ENCODE assay signal across 25 mouse cellular contexts in the genomic region with DNA sequence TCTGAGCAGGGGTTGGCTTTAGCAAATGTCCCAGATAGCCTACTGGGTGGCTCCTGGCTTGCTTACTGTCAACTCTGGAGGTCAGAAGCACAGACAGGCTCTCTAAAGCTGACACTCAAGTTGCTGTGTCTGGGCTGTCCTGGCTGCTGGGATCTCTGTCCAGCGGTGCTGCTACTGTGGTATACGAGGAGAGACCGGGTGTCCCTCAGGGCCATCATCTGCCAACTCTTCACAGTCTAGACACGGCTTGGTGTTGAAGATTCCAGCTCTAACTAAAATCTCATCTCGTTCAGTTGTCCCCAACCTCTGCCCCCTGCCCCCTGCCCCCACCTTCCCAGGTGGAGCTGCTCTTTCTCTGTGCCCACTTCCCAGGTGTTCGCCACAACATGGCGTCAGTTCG.
"Had no signal": no experiment of that assay in that cellular context is flagged by ENCODE, and none has a peak within 500 bp of the region (broad histone marks: within the 10 kb centered on the region; RNA-seq: fewer than 3 reads in every experiment).

No protein-coding gene starts in this region.

- DNase-seq: cerebellum, adult 2 months; cerebellum, adult 8-10 months; cerebellum, adult 9-10 months; cerebellum, adult 9-11 months; cerebellum, postnatal 10 days; cerebellum, postnatal 14 days; cerebellum, postnatal 25 days; cerebellum, postnatal 36 days; embryo, embryonic 11 days; forebrain, postnatal 0 days; gastrocnemius, adult 2 months; gastrocnemius, postnatal 10 days; gastrocnemius, postnatal 14 days; gastrocnemius, postnatal 25 days; gastrocnemius, postnatal 36 days; heart, adult 2 months had no signal

- H3K9me3 ChIP-seq: embryonic facial prominence, embryonic 12.5 days; embryonic facial prominence, embryonic 15.5 days; forebrain, embryonic 12.5 days; forebrain, embryonic 13.5 days; forebrain, embryonic 15.5 days had no signal

- H3K4me1 ChIP-seq: embryonic facial prominence, embryonic 12.5 days; forebrain, embryonic 12.5 days; forebrain, embryonic 13.5 days had no signal

- H3K36me3 ChIP-seq: embryonic facial prominence, embryonic 10.5 days; embryonic facial prominence, embryonic 12.5 days; embryonic facial prominence, embryonic 13.5 days; embryonic facial prominence, embryonic 15.5 days; forebrain, embryonic 10.5 days; forebrain, embryonic 12.5 days; forebrain, embryonic 15.5 days had no signal

- H3K27me3 ChIP-seq: embryonic facial prominence, embryonic 12.5 days; embryonic facial prominence, embryonic 13.5 days; embryonic facial prominence, embryonic 15.5 days; forebrain, embryonic 12.5 days; forebrain, embryonic 13.5 days; forebrain, embryonic 15.5 days had no signal

- H3K4me3 ChIP-seq: embryonic facial prominence, embryonic 10.5 days; embryonic facial prominence, embryonic 12.5 days; embryonic facial prominence, embryonic 13.5 days; embryonic facial prominence, embryonic 15.5 days; erythroblast, embryonic 14.5 days; forebrain, embryonic 10.5 days; forebrain, embryonic 12.5 days; forebrain, embryonic 13.5 days; forebrain, embryonic 15.5 days; gastrocnemius, adult 2 months; heart, adult 2 months had no signal

- H3K27ac ChIP-seq: embryonic facial prominence, embryonic 10.5 days; embryonic facial prominence, embryonic 12.5 days; embryonic facial prominence, embryonic 13.5 days; embryonic facial prominence, embryonic 15.5 days; forebrain, embryonic 10.5 days; forebrain, embryonic 12.5 days; forebrain, embryonic 13.5 days; forebrain, embryonic 15.5 days; gastrocnemius, adult 2 months; heart, adult 2 months had no signal
